Mouse (Mus musculus): ENCODE data around the gene Dnajb3.
A peak's percentile ranks its signal among the peaks of the same experiment; 100 is the strongest.
"Not testable (repeated sequence)": the region's sequence is repeated elsewhere in the genome, so short reads cannot be mapped to it uniquely, and the experiment has no call there.

Gene Dnajb3

GRCm38 (mm10) chr1:88232664-88233380 is 27.2 kb upstream of the Dnajb3 start:
- DNase-seq (ENCODE audit: extremely low read depth, insufficient read length, low spot score): no peak

- DNase-seq (ENCODE audit: extremely low read depth, insufficient read length, low spot score): no peak
Measured at GRCm38 (mm10) chr1:88231803-88232499, 26.4 kb upstream of the Dnajb3 start.

GRCm38 (mm10) chr1:88230981-88231802 is 25.6 kb upstream of the Dnajb3 start:
- no peak for DNase-seq (ENCODE audit: extremely low read depth, insufficient read length, low spot score)

- DNase-seq (ENCODE audit: extremely low read depth, insufficient read length, low spot score): no peak
Measured at GRCm38 (mm10) chr1:88230421-88230820, 24.8 kb upstream of the Dnajb3 start.

- no peak for DNase-seq (ENCODE audit: extremely low read depth, insufficient read length, low spot score)
Measured at GRCm38 (mm10) chr1:88229986-88230385, 24.4 kb upstream of the Dnajb3 start.

- no peak for DNase-seq (ENCODE audit: extremely low read depth, insufficient read length, low spot score)
Measured at GRCm38 (mm10) chr1:88229566-88229965, 24.0 kb upstream of the Dnajb3 start.

- DNase-seq (ENCODE audit: extremely low read depth, insufficient read length, low spot score): no peak
Measured at GRCm38 (mm10) chr1:88228121-88228520, 22.5 kb upstream of the Dnajb3 start.

- no peak for DNase-seq (ENCODE audit: extremely low read depth, insufficient read length, low spot score)
Measured at GRCm38 (mm10) chr1:88227482-88227881, 21.9 kb upstream of the Dnajb3 start.

GRCm38 (mm10) chr1:88226670-88227379 is 21.2 kb upstream of the Dnajb3 start, which contains the start of gene Mroh2a:
TSS of gene Mroh2a (plus strand) at chr1:88226986.
- DNase-seq (ENCODE audit: extremely low read depth, insufficient read length, low spot score): no peak

- DNase-seq (ENCODE audit: extremely low read depth, insufficient read length, low spot score): no peak
Measured at GRCm38 (mm10) chr1:88225741-88226140, 20.2 kb upstream of the Dnajb3 start.

- not testable (repeated sequence) for DNase-seq (ENCODE audit: extremely low read depth, insufficient read length, low spot score)
Measured at GRCm38 (mm10) chr1:88225301-88225700, 19.7 kb upstream of the Dnajb3 start.

GRCm38 (mm10) chr1:88224029-88224776 is 18.6 kb upstream of the Dnajb3 start:
- DNase-seq (ENCODE audit: extremely low read depth, insufficient read length, low spot score): no peak

GRCm38 (mm10) chr1:88223591-88223990 is 18.0 kb upstream of the Dnajb3 start:
- no peak for DNase-seq (ENCODE audit: extremely low read depth, insufficient read length, low spot score)

GRCm38 (mm10) chr1:88223011-88223515 is 17.5 kb upstream of the Dnajb3 start:
- not testable (repeated sequence) for DNase-seq (ENCODE audit: extremely low read depth, insufficient read length, low spot score)

GRCm38 (mm10) chr1:88222216-88222615 is 16.6 kb upstream of the Dnajb3 start:
- no peak for DNase-seq (ENCODE audit: extremely low read depth, insufficient read length, low spot score)

- peak; percentile 10 for DNase-seq (ENCODE audit: extremely low read depth, insufficient read length, low spot score)
Measured at GRCm38 (mm10) chr1:88220336-88220735, 14.8 kb upstream of the Dnajb3 start.

- DNase-seq (ENCODE audit: extremely low read depth, insufficient read length, low spot score): peak; percentile 12
Measured at GRCm38 (mm10) chr1:88219054-88219453, 13.5 kb upstream of the Dnajb3 start.

GRCm38 (mm10) chr1:88218591-88218990 is 13.0 kb upstream of the Dnajb3 start:
- DNase-seq (ENCODE audit: extremely low read depth, insufficient read length, low spot score): peak; percentile 4

GRCm38 (mm10) chr1:88218051-88218450 is 12.5 kb upstream of the Dnajb3 start:
- DNase-seq (ENCODE audit: extremely low read depth, insufficient read length, low spot score): peak; percentile 14

GRCm38 (mm10) chr1:88217576-88217975 is 12.0 kb upstream of the Dnajb3 start:
- peak; percentile 3 for DNase-seq (ENCODE audit: extremely low read depth, insufficient read length, low spot score)
